Mouse (Mus musculus) cerebellum, postnatal 10 days (tissue): ENCODE measurements at regions not wholly inside any gene's neighbourhood (a gene's known extent, or its start where the extent isn't known, plus 50 kb on each side); places are given as distances from the start of the nearest gene placed in this dataset.

Source experiments
- DNase-seq, 2 experiments: peaks; one replicate each; pipeline ENCODE4 v3.0.0; 2021; ENCODE audit warnings: mixed read lengths in 2 of 2

GRCm38 (mm10) chr8:8826801-8827200 lies 136.5 kb upstream of the Arglu1 start:
- DNase-seq = peak; percentile 18 to 24

- DNase-seq = no peak
Observed at GRCm38 (mm10) chr8:8824886-8825285, 134.6 kb upstream of the Arglu1 start.

DNA sequence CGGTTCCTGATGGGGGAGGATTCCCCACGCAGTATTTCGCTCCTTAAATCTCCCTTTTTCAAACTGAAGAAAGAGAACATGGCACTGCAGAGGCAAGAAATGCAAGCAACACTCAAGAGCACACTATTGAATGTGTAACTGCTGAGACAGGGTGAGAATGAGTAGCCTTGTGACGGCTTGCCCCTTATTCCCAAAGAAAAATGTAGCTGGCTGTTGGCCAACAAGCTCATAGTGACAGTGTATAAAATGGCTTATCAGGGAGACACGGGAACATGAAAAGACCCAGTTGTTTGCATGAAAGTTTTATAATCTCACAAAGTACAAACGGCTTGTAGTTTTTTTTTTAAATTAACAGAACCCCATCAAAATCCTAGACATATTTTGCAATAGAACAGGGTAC lies 130.8 kb upstream of the Arglu1 start:
- no peak for DNase-seq

DNA sequence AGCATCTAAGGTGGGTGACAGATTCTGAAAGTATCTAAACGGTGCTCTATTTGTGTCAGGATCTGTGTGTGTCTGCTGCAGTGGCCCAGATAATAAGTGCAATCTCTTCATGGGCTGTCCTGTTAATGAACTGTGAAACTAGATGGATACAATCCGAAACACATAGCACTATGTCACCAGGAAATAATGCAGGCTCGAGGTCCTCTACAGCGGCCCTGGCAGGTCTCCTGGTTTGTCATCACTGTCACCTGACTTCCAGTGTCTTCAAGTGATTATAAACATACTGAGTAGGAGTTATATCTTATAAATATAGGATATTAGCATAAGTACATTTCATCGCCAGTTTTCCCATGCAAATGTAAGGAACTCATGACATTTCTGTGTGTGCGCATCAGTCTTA lies 130.3 kb upstream of the Arglu1 start:
- DNase-seq = no peak

DNA sequence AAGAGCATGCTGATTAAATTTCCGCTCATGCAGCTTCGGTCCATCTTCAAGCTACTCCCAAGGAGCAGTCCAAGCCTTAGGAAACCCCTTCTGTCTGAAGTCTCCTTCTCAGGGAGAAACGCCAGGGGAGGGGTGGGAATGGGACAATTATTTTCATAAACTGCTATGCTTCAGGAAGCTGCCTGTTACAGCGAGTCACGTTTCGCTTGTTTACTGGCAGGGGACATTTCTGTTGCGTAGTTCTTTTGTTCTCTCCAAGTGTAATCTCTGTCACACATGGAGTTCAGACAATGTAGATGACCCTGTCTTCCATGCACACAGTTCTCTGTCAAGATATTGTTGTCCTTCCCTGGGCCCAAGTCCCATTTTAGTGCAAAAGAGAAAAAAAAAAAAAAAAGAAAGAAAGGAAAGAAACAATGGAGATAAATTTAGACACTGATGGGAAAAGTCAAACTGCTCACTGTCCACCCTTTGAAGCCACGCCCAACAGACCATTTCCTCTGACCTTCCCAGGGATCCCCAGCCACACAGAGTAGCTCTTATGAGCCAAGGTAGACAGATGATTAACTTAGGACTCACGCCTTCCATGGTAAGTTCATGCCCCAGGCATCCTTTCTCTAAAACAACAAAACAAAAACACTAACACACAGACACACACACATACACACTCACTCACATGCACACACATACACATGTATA lies 129.1 kb upstream of the Arglu1 start:
- no peak for DNase-seq

DNA sequence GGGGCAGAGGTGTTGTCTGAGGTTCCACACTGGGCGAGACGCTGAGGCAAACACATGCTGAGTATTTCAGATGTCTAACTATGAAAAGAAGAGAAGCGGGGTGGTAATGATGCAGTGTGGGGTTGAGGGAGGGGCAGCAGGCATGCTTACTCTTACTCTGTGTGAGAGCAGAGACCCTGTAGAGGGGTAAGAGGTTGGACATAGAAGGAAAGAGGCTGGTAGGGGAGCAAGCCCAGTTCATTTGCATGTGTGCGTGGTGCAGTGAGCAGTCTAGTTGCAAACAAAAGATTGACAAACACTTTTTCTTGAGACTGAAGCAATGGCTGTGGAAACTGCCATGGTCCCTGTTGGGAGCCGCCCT lies 122.5 kb upstream of the Arglu1 start:
- DNase-seq = no peak

DNA sequence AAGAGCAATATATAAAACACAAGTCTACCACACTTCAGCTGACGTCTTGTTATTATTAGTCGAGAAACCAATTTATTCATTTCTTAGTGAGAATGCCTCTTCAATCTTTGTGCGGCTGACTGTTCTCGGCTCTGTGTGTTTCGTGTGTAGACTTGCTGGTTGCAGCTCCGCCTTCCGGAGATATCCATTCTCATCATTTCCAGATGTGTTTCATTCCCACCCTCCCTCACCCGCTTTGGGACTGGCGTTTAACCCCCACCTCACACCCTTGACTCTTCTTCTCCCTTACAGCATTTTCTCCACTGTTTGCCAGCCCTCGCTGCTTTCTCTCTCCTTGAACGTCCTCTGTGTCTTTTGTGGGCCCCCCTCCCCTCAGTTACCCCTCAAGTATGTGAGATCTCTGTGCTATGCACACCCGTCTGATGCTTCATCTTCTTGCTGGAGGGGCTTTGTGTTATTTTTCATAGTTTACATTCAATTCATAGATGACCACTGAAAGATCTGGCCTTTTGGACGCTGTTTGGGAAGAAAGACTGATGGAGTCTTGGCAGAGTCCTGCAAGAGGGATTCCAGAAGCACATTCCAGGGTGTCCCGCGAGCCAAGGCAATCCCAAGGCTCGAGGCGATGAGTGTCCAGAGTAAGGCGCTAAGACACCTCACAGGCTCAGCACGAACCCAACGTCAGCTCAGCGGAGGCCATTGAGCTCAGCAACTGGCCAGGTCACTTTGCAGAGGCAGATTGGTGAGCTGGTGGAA lies 121.9 kb upstream of the Arglu1 start:
- no peak for DNase-seq

DNA sequence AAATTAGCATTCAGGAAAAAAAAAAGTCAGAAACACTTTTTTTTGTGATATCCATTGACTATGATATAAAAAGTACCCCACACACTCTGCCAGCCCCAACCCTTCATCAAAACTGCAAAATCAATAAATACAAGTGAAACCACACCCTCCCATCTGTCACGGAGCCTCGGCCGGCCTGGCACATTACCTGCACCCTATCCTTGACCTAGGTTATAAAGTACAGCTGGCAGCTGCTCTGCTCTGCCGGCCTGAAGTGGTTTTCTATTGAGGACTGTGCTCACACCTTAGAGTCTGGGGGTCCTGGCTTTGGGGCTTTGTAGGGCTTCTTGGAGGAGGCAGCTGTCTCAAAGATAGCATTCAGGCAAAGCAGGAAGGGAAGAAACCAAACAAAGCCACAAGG lies 120.6 kb upstream of the Arglu1 start:
- peak in 1 of 2 experiments; percentile 18 for DNase-seq

DNA sequence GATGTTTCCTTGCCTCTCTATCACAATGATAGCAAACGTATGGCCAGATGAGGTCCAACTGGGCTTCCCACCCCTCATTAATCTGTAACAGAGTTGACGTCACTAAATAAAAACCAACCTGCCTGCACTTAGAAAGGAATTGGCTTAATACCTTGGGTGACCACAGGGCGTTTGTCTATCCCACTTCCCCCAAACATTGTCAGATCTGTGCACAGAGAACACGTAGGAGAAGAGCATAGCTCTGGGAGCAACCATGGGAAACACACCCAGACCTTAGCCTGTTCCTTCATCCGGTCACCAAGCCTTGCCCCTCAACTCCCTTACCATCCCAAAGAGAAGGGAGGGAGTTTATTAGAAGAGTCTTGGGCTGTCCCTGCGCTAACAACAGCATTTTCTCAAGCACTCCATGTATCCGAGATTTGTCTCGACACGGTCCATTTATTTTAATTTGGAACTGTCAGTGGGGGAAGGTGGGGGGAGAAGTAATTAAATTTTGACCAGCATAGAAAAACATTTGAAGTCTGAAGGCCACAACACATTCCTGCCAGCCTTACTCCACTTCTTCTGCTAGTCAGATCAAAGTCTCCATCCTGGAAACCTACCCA lies 119.6 kb upstream of the Arglu1 start:
- peak in 1 of 2 experiments; percentile 15 for DNase-seq

GRCm38 (mm10) chr8:8809349-8809748 lies 119.0 kb upstream of the Arglu1 start:
- no peak for DNase-seq

DNA sequence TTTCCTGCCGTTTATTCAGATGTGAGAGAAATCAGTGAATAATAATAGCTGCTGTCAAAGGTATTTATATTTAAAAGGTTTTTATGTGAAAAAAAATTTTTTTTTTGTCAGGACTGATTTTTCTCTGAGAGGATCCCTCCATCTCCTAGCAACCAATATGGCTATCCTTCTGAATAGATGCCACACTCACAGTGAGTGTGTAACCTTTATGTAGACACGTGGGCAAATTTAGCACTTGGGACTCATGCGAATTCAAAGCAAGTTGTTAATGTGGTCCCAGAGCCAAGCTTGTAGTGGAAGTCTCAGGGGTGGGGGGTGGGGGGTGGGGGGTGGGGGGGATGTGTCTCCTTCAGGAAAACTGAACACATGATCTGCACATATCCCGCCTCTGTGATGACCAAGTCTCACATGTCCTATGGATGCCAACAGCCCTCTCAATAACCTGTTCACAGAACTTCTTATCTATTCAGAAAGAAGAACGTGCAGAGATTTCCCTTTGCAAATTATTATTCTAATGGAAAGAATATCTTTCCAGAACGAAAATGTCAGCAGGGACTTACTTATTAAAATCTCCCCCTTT lies 112.5 kb upstream of the Arglu1 start:
- DNase-seq = no peak

DNA sequence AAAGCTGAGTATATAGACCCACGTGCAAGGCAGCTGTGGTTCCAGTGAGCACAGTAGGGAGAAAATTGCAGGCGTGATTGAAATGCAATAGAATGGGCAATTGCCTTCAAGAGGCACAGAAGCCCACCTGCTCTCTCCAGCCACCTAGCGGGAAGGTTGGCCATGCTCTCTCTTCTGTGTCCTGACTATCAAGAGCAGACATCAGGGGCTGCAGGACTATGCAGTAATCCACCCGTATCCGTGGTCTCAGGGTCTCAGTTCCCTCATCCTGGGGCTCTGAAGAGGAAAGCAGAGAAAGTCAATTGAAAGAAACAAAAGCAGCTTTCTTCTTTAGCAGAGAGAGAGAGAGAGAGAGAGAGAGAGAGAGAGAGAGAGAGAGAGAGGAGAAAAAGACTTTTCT lies 112.0 kb upstream of the Arglu1 start:
- DNase-seq = peak; percentile 29 to 42

DNA sequence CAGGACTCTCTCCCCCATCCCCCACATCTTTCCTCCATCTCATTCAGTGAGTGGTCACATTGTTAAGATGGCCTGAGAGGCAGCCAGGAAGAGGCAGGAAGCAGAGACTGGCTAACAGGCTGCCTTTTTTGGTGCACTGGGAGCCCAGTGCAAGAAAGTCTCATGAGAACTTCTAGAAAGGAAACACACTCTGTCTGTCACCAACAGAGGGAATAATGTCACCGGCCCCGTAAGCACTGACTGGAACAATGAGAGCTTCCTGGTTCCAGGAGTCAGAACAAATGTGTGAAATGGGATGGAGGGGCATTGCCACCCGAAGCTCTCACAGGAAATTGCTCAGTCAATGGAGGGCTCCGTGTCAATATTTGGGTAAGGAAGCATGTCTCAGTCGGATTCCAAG lies 111.3 kb upstream of the Arglu1 start:
- DNase-seq = no peak

- no peak for DNase-seq
Observed at GRCm38 (mm10) chr8:8797521-8797920, 107.2 kb upstream of the Arglu1 start.

DNA sequence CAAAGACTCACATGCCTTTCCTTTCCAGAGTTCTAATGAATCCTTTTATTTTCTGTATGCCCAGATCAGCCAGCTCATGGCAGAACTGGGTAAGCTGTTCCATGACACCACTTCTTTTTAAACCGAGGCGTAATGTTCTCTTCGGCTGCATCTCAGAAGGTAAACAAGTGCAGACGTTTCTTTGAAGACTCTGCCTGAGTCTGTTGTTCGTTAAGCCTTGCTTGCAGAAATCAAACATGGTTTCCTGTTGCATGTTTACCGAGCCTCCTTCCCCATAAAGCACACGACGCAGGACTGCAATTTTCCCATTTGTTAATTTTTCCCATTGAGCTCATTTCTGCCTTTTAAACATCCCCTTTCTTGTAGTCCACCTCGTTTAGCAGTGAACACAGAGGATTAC lies 106.6 kb upstream of the Arglu1 start:
- DNase-seq = no peak

DNA sequence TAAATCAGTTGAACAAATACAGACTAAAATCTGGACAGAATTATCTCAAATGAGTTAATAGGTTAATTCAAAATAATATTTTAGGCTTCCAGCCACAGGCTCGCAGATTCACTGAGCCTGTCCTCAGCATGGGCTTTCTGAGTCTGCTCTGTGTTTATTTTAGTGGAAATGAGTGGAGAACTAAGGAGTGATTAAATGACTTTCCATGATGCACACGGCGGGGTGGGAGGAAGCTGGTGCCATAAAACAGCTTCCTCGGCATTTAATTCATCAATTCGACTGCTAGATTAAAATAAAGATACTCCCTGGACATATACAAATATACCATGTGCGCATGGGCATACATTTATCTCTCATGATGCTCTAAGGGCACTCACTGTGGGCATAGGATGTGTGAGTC lies 104.4 kb upstream of the Arglu1 start:
- DNase-seq = no peak

- no peak for DNase-seq
Observed at GRCm38 (mm10) chr8:8779931-8780330, 89.6 kb upstream of the Arglu1 start.

- no peak for DNase-seq
Observed at GRCm38 (mm10) chr8:8774496-8775015, 84.2 kb upstream of the Arglu1 start.

GRCm38 (mm10) chr8:8772424-8772823 lies 82.1 kb upstream of the Arglu1 start:
- DNase-seq = no peak

GRCm38 (mm10) chr8:8770397-8770796 lies 80.1 kb upstream of the Arglu1 start:
- peak; percentile 12 to 28 for DNase-seq

DNA sequence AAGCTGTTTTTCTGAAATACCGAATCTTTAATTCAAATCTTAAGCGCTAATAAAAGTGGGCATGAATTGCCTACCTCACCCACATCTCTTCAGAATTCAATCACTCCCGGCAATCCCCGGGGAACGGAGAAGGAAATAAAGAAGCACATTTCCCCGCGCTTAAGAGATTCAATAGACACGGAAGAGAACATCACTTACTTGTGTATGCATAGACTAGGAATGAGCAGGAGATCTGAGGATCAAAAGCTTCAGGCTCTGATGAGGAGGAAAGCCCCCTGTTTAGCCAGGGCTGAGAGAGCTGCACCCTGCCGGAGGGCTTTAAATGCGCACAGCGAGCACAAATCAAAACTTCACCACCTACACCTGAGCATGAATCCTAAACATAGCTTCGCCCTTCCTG lies 72.0 kb upstream of the Arglu1 start:
- no peak for DNase-seq

DNA sequence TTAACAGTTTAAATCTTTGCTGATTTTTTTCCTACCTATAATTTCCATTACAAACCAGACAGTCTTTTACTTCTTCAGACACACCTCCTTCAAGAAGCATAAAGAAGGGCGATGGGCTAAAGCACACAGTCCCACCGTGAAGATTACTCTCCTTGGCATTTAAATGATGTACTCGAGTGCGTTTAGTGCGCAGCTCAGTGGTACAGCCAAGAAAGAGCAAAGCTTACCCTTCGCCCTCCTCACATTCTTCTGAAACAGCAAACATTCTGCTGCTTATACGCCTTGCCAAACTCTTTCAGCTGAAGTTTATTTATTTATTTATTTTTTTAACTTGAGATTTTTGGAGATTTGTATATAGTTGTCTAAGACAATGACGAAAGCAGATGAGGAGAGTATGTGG lies 68.0 kb upstream of the Arglu1 start:
- no peak for DNase-seq

DNA sequence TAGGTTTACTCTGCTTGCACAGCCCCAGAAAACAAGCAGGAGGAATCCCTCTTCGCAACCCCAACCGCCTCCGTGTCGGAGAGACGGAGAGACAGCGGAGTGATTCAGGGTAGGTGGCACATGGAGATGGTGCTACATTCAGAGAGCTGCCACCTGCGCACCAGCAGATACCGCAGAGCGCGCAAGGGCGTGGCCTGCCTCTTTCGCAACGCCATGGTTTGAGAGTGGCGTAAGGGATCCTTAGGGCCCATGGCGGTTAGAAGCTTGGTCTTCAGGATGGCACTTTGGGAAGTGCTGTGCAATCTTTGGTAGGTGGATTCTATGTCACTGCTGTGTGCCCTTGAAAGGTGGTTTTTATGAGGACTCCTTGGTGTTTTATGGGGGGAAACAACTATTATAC lies 60.9 kb upstream of the Arglu1 start:
- DNase-seq = no peak

DNA sequence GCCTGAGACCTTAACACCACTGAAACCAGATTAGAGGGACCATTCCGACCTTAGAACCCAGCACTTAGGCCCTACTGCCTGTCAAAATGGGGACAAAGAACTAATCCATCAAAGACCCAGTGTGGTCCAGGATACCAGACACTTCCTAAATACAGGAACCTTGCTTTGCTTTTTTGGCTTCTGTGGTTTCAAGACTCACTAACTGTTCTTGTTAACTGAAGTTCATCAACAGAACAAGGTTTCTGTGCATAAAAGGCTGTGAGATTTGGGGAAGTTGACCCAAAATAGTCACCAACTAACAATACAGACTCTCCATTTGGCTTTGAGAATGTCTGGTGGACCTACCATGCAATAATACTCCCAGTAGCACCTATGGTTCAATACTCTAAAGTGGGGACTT lies 56.4 kb upstream of the Arglu1 start:
- no peak for DNase-seq
